8 mouse cellular contexts compared by ENCODE assay signal in genomic region chr6:112972858-112973631, GRCm38 (mm10). TPM values are rescaled to one million over a fixed set of nuclear protein-coding genes. Genes with fewer than 3 reads are reported as not detected.
DNase-seq lines count a peak whose midpoint lies in the region; ATAC-seq lines count a peak whose summit lies in the region.

No protein-coding gene starts in this region.

- H3K27me3 ChIP-seq in embryonic facial prominence, embryonic 10.5 days (replicated peaks; ENCODE audit: low read depth, poor library complexity, severe bottlenecking) = no peaks in the 10 kb centered on the region
- H3K27me3 ChIP-seq in hindbrain, embryonic 15.5 days = no peaks in the 10 kb centered on the region
- no peaks in the 10 kb centered on the region for H3K27me3 ChIP-seq in liver, embryonic 11.5 days (replicated peaks; ENCODE audit: control insufficient read depth, insufficient read depth, low read length)

- H3K9ac ChIP-seq in hindbrain, embryonic 15.5 days = peak overlapping the region; percentile 27; the same call in 1 of the 2 replicates
- H3K9ac ChIP-seq in liver, embryonic 11.5 days (ENCODE audit: low read depth, low read length) = no peak overlapping the region

- H3K4me1 ChIP-seq in embryonic facial prominence, embryonic 10.5 days = peaks cover 49% of the 10 kb centered on the region
- H3K4me1 ChIP-seq in hindbrain, embryonic 15.5 days (replicated peaks) = peaks cover 65% of the 10 kb centered on the region
- H3K4me1 ChIP-seq in liver, embryonic 11.5 days (replicated peaks; ENCODE audit: control insufficient read depth, insufficient read depth, low read length) = peaks cover 10% of the 10 kb centered on the region

- no peaks in the 10 kb centered on the region for H3K9me3 ChIP-seq in embryonic facial prominence, embryonic 10.5 days
- H3K9me3 ChIP-seq in hindbrain, embryonic 15.5 days = no peaks in the 10 kb centered on the region
- H3K9me3 ChIP-seq in liver, embryonic 11.5 days (ENCODE audit: control insufficient read depth, low read length) = no peaks in the 10 kb centered on the region

- H3K27ac ChIP-seq in embryonic facial prominence, embryonic 10.5 days (replicated peaks) = peak overlapping the region; percentile 75
- peak overlapping the region; percentile 86 for H3K27ac ChIP-seq in hindbrain, embryonic 15.5 days (replicated peaks)
- H3K27ac ChIP-seq in liver, embryonic 11.5 days (ENCODE audit: low read depth, low read length) = 0 out of 2 replicates have a peak overlapping the region, but pooled peaks have one; percentile 6

- peak overlapping the region; percentile 33 for H3K4me2 ChIP-seq in hindbrain, embryonic 15.5 days
- no peak overlapping the region; the same call in 1 of the 2 replicates for H3K4me2 ChIP-seq in liver, embryonic 11.5 days

- ATAC-seq in hindbrain, embryonic 15.5 days (ENCODE audit: low FRiP score, low read depth) = peak; percentile 86
- peak; percentile 52; the same call in 1 of the 2 replicates for ATAC-seq in liver, embryonic 11.5 days (replicated peaks; ENCODE audit: low FRiP score)

- no peaks in the 10 kb centered on the region for H3K36me3 ChIP-seq in embryonic facial prominence, embryonic 10.5 days (replicated peaks)
- no peaks in the 10 kb centered on the region for H3K36me3 ChIP-seq in hindbrain, embryonic 15.5 days
- no peaks in the 10 kb centered on the region for H3K36me3 ChIP-seq in liver, embryonic 11.5 days (ENCODE audit: control insufficient read depth, insufficient read depth, low read length)

- 55% methylated on average over 18 of the region's 18 CpGs for WGBS in embryonic facial prominence, embryonic 10.5 days
- 5% methylated on average over 18 of the region's 18 CpGs for WGBS in hindbrain, embryonic 15.5 days
- WGBS in liver, embryonic 11.5 days = 42% methylated on average over 18 of the region's 18 CpGs

- peak; percentile 25 for DNase-seq in kidney, postnatal 10 days
- no peak for DNase-seq in kidney, postnatal 14 days
- DNase-seq in embryonic facial prominence, embryonic 10.5 days (ENCODE audit: low spot score) = peak; percentile 37
- DNase-seq in liver, embryonic 11.5 days (ENCODE audit: low spot score) = peak; percentile 38
- DNase-seq in right cerebral cortex, postnatal 10 days (ENCODE audit: low spot score in 2 of 2) = peak; percentile 72 to 89
- DNase-seq in spleen, postnatal 10 days (ENCODE audit: low spot score in 2 of 2) = no peak
- no peak for DNase-seq in thymus, postnatal 36 days

- H3K4me3 ChIP-seq in embryonic facial prominence, embryonic 10.5 days = no peak overlapping the region
- no peak overlapping the region for H3K4me3 ChIP-seq in hindbrain, embryonic 15.5 days
- H3K4me3 ChIP-seq in liver, embryonic 11.5 days (ENCODE audit: low read depth, low read length) = no peak overlapping the region

RNA-seq across cellular contexts. Expression of gene Srgap3, which starts 26.0 kb away (rescaled TPM):
- polyA plus RNA-seq in embryonic facial prominence, embryonic 10.5 days (2016; fragmentation: Nextera tagmentation; extraction: Ambion mirVana) = 8.0 and 10.5 TPM in 2 replicates
- polyA plus RNA-seq in hindbrain, embryonic 15.5 days (2015; fragmentation: Nextera tagmentation; extraction: Ambion mirVana) = 30.5 and 36.8 TPM in 2 replicates
- 2.3 and 3.5 TPM in 2 replicates for polyA plus RNA-seq in liver, embryonic 11.5 days (2014; fragmentation: Nextera tagmentation; extraction: Ambion mirVana)

Comparison
In these comparisons a context has a peak if more than half of its experiments do, and no peak if none do; other contexts are left out.
1. DNase-seq: peak in kidney, postnatal 10 days (single experiment), embryonic facial prominence, embryonic 10.5 days (single experiment), liver, embryonic 11.5 days (single experiment) and right cerebral cortex, postnatal 10 days (2 of 2); none in kidney, postnatal 14 days (single experiment), spleen, postnatal 10 days (0 of 2) and thymus, postnatal 36 days (0 of 2).
2. H3K27ac ChIP-seq: peak in every context shown above with its lines; median percentile 86 in hindbrain, embryonic 15.5 days; 75 in embryonic facial prominence, embryonic 10.5 days; 6 in liver, embryonic 11.5 days.